Mouse (Mus musculus) myocyte (in vitro differentiated cells): Measurements from ENCODE around the gene Camta1. TPM values are rescaled to one million over a fixed set of nuclear protein-coding genes. Genes with fewer than 3 reads are reported as not detected.

Experiments
- H3K27me3 ChIP-seq: one replicate; pipeline ENCODE4 v1.6.1; 2011; ENCODE audit not compliant: control insufficient read depth, insufficient read depth, insufficient read length
- H3K36me3 ChIP-seq: one replicate; pipeline ENCODE4 v1.6.1; 2011; ENCODE audit not compliant: control insufficient read depth, insufficient read depth
- H3K4me2 ChIP-seq: one replicate; pipeline ENCODE4 v1.6.1; 2011; ENCODE audit warnings: low read depth, control low read depth
- H3K4me3 ChIP-seq: one replicate; pipeline ENCODE4 v1.5.1; 2011; ENCODE audit warnings: mild to moderate bottlenecking, control low read depth, moderate library complexity
- H3K79me2 ChIP-seq: one replicate; pipeline ENCODE4 v1.6.1; 2011; ENCODE audit not compliant: control insufficient read depth, insufficient read depth
- H3ac ChIP-seq: one replicate; pipeline ENCODE4 v1.6.1; 2011; ENCODE audit not compliant: control insufficient read depth, insufficient read length
- CEBPB ChIP-seq: IDR thresholded peaks from 2 replicates; pipeline ENCODE4 v1.6.1; 2011; ENCODE audit warnings: mild to moderate bottlenecking, moderate library complexity; ENCODE audit not compliant: poor library complexity, insufficient read depth, severe bottlenecking
- E2F4 ChIP-seq: IDR thresholded peaks from one replicate; pipeline ENCODE4 v1.6.1; 2011; ENCODE audit warnings: mild to moderate bottlenecking, control low read depth, moderate library complexity; ENCODE audit not compliant: insufficient read depth
- MAX ChIP-seq: IDR thresholded peaks from one replicate; pipeline ENCODE4 v1.6.1; 2011; ENCODE audit warnings: low read depth, mild to moderate bottlenecking, control low read depth
- MYOD1 ChIP-seq, 3 experiments: IDR thresholded peaks; one replicate each; pipeline ENCODE4 v1.6.1; 2011; ENCODE audit warnings: control low read depth in 2 of 3, low read depth in 2 of 3, mild to moderate bottlenecking in 2 of 3, moderate library complexity in 1 of 3; ENCODE audit not compliant: insufficient read length in 2 of 3, control insufficient read depth in 1 of 3
- MYOG ChIP-seq, 3 experiments: IDR thresholded peaks; one replicate each; pipeline ENCODE4 v1.6.1; 2011; ENCODE audit warnings: control low read depth in 2 of 3, low read depth in 2 of 3, mild to moderate bottlenecking in 2 of 3; ENCODE audit not compliant: insufficient read length in 2 of 3, control insufficient read depth in 1 of 3, insufficient read depth in 1 of 3
- POLR2A ChIP-seq: IDR thresholded peaks from one replicate; pipeline ENCODE4 v1.6.1; 2011; ENCODE audit warnings: low read depth, mild to moderate bottlenecking, control low read depth, moderate library complexity; ENCODE audit not compliant: insufficient read length
- POLR2AphosphoS2 ChIP-seq: IDR thresholded peaks from one replicate; pipeline ENCODE4 v1.6.1; 2011; ENCODE audit warnings: low read depth, control low read depth; ENCODE audit not compliant: insufficient read length
- REST ChIP-seq: IDR thresholded peaks from one replicate; pipeline ENCODE4 v1.6.1; 2011; ENCODE audit warnings: mild to moderate bottlenecking, control low read depth, moderate library complexity; ENCODE audit not compliant: insufficient read depth, insufficient read length
- SRF ChIP-seq: IDR thresholded peaks from one replicate; pipeline ENCODE4 v1.6.1; 2011; ENCODE audit warnings: low read depth; ENCODE audit not compliant: control insufficient read depth, insufficient read length
- TCF12 ChIP-seq: IDR thresholded peaks from one replicate; pipeline ENCODE4 v1.6.1; 2011; ENCODE audit warnings: mild to moderate bottlenecking, control low read depth; ENCODE audit not compliant: poor library complexity, insufficient read depth, severe bottlenecking
- TCF3 ChIP-seq: IDR thresholded peaks from one replicate; pipeline ENCODE4 v1.6.1; 2011; ENCODE audit warnings: low read depth, control low read depth; ENCODE audit not compliant: insufficient read length
- USF1 ChIP-seq: IDR thresholded peaks from one replicate; pipeline ENCODE4 v1.6.1; 2011; ENCODE audit warnings: low read depth, mild to moderate bottlenecking, control low read depth, moderate library complexity
- polyA plus RNA-seq: library from polyadenylated mRNA; unstranded; fragments of >200 nt; fragmentation: generic; extraction: Trizol; gene quantifications from one replicate; pipeline ENCODE4 v1.2.1, GENCODE M21; 2012; ENCODE audit warnings: missing spikeins

The Camta1 gene
- polyA plus RNA-seq, 1 experiment, result 40.6 TPM

GRCm38 (mm10) chr4:151544191-151544590, 317.5 kb downstream of the Camta1 start:
- Histone ChIP-seq H3K36me3 (no peaks in the 10 kb centered on the region), H3ac (no peak overlapping the region), H3K4me2 (no peak overlapping the region), H3K27me3 (peaks cover 11% of the 10 kb centered on the region), H3K79me2 (no peaks in the 10 kb centered on the region), H3K4me3 (no peak overlapping the region)
- TF ChIP-seq MAX, result no peak
- TF ChIP-seq POLR2AphosphoS2, result no peak
- TF ChIP-seq CEBPB, result no peak
- no peak for TF ChIP-seq POLR2A

GRCm38 (mm10) chr4:151540546-151540945, 321.1 kb downstream of the Camta1 start:
- H3K36me3 ChIP-seq, result no peaks in the 10 kb centered on the region
- H3K27me3 ChIP-seq, result peaks cover 33% of the 10 kb centered on the region
- H3K4me3 ChIP-seq, result no peak overlapping the region
- H3ac ChIP-seq, result no peak overlapping the region
- H3K4me2 ChIP-seq, result no peak overlapping the region
- no peaks in the 10 kb centered on the region for H3K79me2 ChIP-seq
- no peak for TF ChIP-seq MAX
- TF ChIP-seq CEBPB, result no peak
- TF ChIP-seq USF1, result no peak
- no peak for TF ChIP-seq POLR2AphosphoS2
- no peak for TF ChIP-seq MYOD1 (IDR thresholded peaks at IDR 0.05; ENCODE audit: control insufficient read depth in 1 of 3, insufficient read length in 2 of 3, low read depth in 2 of 3)

- TF ChIP-seq E2F4 (no peak), POLR2A (no peak), POLR2AphosphoS2 (no peak), TCF12 (no peak), USF1 (no peak), CEBPB (no peak), REST (no peak), SRF (no peak), MAX (no peak), MYOG (IDR thresholded peaks at IDR 0.05; ENCODE audit: control insufficient read depth in 1 of 3, insufficient read depth in 1 of 3, insufficient read length in 2 of 3, low read depth in 2 of 3) (no peak), MYOD1 (IDR thresholded peaks at IDR 0.05; ENCODE audit: control insufficient read depth in 1 of 3, insufficient read length in 2 of 3, low read depth in 2 of 3) (no peak), TCF3 (no peak)
- Histone ChIP-seq H3K4me3 (no peak overlapping the region), H3ac (no peak overlapping the region), H3K4me2 (no peak overlapping the region), H3K27me3 (peaks cover 33% of the 10 kb centered on the region), H3K79me2 (no peaks in the 10 kb centered on the region), H3K36me3 (no peaks in the 10 kb centered on the region)
These were observed 321.8 kb downstream of the Camta1 start for GRCm38 (mm10) chr4:151539881-151540280.

GRCm38 (mm10) chr4:151539167-151539525, 322.5 kb downstream of the Camta1 start:
- Histone ChIP-seq H3K4me2 (no peak overlapping the region), H3ac (no peak overlapping the region), H3K36me3 (no peaks in the 10 kb centered on the region), H3K79me2 (no peaks in the 10 kb centered on the region), H3K27me3 (peaks cover 31% of the 10 kb centered on the region), H3K4me3 (no peak overlapping the region)
- TF ChIP-seq USF1, result no peak

GRCm38 (mm10) chr4:151538446-151539166, 323.1 kb downstream of the Camta1 start:
- TF ChIP-seq POLR2AphosphoS2, result no peak
- no peak for TF ChIP-seq POLR2A
- TF ChIP-seq MYOD1 (IDR thresholded peaks at IDR 0.05; ENCODE audit: control insufficient read depth in 1 of 3, insufficient read length in 2 of 3, low read depth in 2 of 3), result no peak
- no peak for TF ChIP-seq SRF
- no peak for TF ChIP-seq CEBPB
- no peak for TF ChIP-seq USF1
- no peak for TF ChIP-seq TCF12
- no peak for TF ChIP-seq REST
- TF ChIP-seq MAX, result no peak
- no peak for TF ChIP-seq MYOG (IDR thresholded peaks at IDR 0.05; ENCODE audit: control insufficient read depth in 1 of 3, insufficient read depth in 1 of 3, insufficient read length in 2 of 3, low read depth in 2 of 3)
- no peak for TF ChIP-seq E2F4
- TF ChIP-seq TCF3, result no peak
- Histone ChIP-seq H3K79me2 (no peaks in the 10 kb centered on the region), H3ac (no peak overlapping the region), H3K27me3 (peaks cover 28% of the 10 kb centered on the region), H3K4me2 (no peak overlapping the region), H3K4me3 (no peak overlapping the region), H3K36me3 (no peaks in the 10 kb centered on the region)
